Mouse (Mus musculus) heart, postnatal 36 days (tissue): ENCODE data around the gene S100pbp. TPM values are rescaled to one million over a fixed set of nuclear protein-coding genes. Genes with fewer than 3 reads are reported as not detected.

Experiments
- DNase-seq, 2 experiments: peaks; one replicate each; pipeline ENCODE4 v3.0.0; 2021 to 2022
- intact Hi-C: fragments of 180-260 bp; cut with DNase I; formaldehyde crosslinking; loops from one replicate; pipeline ENCODE4 v1.15.1; 2025
- total RNA-seq, 2 experiments: library from RNA; stranded (reverse); gene quantifications; 2 replicates each; pipeline ENCODE4 v1.2.3; 2021

The S100pbp gene
- total RNA-seq, 2 experiments from 2014 or later = 11.3 to 15.7 TPM

DNA sequence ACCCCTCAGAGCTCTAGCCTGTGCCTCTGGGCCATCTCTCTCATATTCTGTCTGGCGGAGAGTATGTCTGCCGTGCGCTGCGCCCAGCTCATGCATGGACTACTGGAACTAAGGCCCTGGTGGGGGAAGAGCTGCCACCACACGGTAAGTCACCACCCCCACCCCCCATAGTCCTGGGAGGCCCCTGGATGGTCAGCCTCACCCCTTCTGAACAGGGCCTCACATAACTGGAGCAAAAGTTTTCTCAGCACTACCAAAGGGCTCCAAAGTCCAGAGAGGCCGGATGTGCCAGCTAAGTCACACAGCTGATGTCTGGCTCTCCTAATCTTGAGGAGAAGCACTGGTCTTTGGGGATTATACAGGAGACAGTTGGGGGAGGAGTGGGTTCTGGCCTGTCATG, 78.7 kb downstream of the S100pbp start:
- intact Hi-C loops = no loop called here

DNA sequence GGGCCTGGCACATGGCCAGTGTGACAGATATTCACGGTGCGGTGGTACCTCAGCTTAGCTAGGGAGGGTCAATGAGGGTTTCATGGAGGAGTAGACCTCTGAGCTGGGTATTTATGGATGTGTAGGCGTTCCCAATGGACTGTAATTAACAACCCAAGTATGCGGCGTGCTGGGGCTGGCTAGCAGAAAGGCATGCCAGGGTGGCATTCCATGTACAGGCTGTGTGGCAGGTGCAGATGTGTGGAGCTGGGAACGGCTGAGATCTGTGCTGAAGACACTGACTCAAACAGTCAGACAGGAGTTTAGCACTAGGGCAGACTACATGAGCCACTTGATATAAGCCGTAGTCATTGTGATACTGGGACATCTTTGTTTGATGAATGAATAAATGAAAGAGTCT, 80.9 kb downstream of the S100pbp start:
- no peak for DNase-seq
- intact Hi-C loops = no loop called here

More for the DNA sequence above, 78.7 kb downstream of the S100pbp start:
- DNase-seq = no peak

DNA sequence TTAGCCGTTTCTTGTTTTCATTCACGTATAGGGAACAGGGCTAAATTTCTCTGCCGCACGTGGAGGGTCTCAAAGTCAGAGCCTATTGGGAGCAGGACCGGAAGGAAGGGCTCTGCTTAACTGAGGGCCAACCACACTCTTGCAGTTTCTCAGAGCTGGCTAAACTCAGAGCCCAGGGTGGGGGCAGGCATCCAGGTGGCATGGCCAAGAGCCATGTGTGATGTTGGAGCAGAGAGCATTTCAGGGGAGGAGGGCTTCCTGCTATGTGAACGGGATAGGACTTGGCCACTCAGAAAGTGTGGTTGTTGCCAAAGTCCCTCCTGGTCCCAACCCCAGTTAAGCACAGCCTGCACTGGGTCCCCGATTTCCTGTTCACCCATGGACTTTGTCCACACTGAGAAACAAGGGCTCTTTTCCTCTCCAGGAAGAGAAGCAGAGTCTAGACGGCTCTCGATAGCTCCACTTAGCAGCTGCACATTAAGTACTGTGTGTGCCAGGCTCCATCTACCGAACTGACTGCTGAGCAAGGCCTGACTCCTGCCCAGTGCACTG, 82.1 kb downstream of the S100pbp start:
- DNase-seq = no peak
- intact Hi-C loops = no loop called here

DNA sequence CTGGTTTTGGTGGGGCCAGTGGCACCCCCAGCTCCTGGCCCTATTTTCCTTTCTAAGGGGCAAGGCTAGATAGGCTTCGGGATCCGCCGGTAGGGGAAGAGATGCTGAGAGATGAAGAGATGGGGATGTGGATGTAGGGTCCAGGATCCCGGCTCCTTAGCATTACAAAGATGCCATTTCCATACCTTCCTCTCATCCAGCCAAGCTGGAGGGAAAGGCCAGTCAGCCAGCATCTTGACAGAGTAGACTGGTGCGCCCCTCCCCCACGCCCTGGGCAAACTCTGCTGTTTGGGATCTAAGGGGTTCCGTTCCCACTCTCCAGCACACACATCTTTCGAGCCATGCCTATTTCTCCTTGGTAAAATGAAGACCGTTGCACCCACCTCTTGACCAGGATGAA, 83.5 kb downstream of the S100pbp start:
- intact Hi-C loops = no loop called here
- DNase-seq = no peak

DNA sequence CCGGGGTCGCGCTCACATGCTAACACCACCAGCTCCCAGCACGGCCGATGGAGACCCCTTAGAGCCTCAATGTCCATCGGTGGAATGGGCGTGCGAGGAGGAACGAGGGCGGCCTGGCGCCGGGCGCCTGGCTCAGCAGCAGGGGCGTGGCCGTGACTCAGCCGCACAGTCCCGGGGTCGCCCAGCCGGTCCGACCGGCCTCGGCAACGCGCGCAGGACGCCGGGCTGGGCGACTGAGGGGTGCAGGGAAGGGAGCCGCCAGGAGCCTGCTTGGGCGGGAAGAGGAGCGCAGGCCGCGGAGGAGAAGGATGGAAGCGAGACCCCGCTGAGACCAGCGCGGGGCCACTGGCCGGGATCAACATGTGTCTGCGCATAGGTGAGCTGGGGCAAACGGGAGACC, 84.2 kb downstream of the S100pbp start, which contains the start of gene Tmem54:
Gene Tmem54 (plus strand): TSS at position 193 of the 400 bp plus-strand sequence.
- intact Hi-C loops = no loop called here
- no peak for DNase-seq

DNA sequence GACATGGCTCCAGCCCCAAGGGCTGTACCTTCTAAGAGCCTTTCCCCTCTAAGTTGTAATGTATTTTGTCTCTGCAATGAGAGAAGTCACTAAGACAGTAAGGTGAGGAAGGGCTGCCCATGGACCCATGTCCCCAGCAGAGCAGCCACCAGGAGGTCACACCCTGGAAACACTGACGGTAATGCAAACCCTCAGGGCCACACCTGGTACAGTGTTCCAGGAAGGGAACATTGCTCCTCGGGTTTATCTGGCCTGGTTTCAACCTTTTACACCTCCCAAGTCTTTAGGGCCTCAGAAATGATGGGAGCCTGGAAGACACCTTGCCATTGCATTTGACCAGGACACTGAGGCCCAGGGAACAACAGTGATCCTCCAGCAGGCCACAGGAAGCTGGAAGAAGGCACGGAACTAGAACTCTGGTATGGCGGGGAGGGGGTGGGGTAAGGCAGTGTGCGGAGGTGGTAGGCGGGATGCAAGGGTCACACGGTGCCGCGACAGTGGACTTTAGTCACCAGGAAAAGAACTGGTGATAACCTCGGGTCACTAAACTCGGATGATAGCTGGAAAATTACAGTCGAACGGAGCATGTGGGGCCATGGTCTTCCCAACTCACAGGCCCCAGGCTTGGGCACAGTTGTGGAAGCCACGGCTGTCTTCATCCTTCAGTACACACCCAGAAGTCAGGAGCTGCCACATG, 87.2 kb downstream of the S100pbp start:
- DNase-seq = no peak
- intact Hi-C loops = no loop called here

Other genes with a start within 250 kb of the S100pbp start
- gene Azin2, start 227.3 kb downstream of the S100pbp start, total RNA-seq = 1 to 10 TPM; 2.4 to 3.0 TPM
- 10 to 100 TPM; 67.6 to 71.0 TPM for gene Ak2, start 197.8 kb downstream of the S100pbp start, total RNA-seq
- 10 to 100 TPM; 24.3 to 27.2 TPM for gene Rnf19b, start 131.5 kb downstream of the S100pbp start, total RNA-seq
- not detected for gene Tmem54, start 84.2 kb downstream of the S100pbp start, total RNA-seq
- gene Hpca, start 67.7 kb downstream of the S100pbp start, total RNA-seq = not detected
- gene Fndc5, start 52.7 kb downstream of the S100pbp start, total RNA-seq = 100 to 1,000 TPM; 324 to 341 TPM
- 10 to 100 TPM; 26.3 to 31.0 TPM for gene Yars, start within 50 bp of the S100pbp start, total RNA-seq
- gene C77080, start 71.7 kb upstream of the S100pbp start, total RNA-seq = 1 to 10 TPM; 3.5 to 3.6 TPM
- 10 to 100 TPM; 15.8 to 17.1 TPM for gene Sync, start 97.9 kb upstream of the S100pbp start, total RNA-seq
- gene Rbbp4, start 145.6 kb upstream of the S100pbp start, total RNA-seq = 10 to 100 TPM; 70.5 to 80.8 TPM
- 10 to 100 TPM; 22.9 to 27.1 TPM for gene Zbtb8os, start 146.0 kb upstream of the S100pbp start, total RNA-seq
- gene Zbtb8a, start 188.4 kb upstream of the S100pbp start, total RNA-seq = 1 to 10 TPM; 3.3 to 4.1 TPM